Mouse (Mus musculus) heart, adult 18-20 months (tissue): ENCODE measurements around the gene Osbpl9. TPM values are rescaled to one million over a fixed set of nuclear protein-coding genes. Genes with fewer than 3 reads are reported as not detected.

ENCODE experiments used
- DNase-seq, 2 experiments: peaks; one replicate each; pipeline ENCODE4 v3.0.0; 2021 to 2022; ENCODE audit warnings: mixed read lengths in 1 of 2
- total RNA-seq, 2 experiments: library from RNA; stranded (reverse); gene quantifications; 2 replicates each; pipeline ENCODE4 v1.2.3; 2021

Osbpl9 gene
- total RNA-seq, 2 experiments from 2014 or later = 97.4 to 100 TPM

DNA sequence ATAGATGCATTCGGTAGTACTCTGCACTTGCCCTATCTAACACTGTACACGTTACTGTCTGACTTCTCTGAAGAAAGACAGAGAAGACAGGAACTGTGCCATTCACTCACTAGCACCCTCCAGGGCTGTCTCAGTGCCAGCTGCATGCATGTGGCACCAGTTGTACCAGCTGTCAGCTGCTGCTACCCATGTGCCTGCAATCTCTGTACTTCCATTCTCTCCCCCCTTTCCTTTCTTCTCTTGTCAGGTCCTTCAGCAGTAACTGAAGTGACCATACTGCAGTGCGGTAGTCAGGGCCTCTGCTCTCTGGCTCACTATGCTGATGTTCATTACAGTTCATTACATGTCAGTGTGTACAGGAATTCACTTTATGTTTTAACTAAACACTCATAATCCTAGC is 96.0 kb downstream of the Osbpl9 start:
- DNase-seq = peak; percentile 63 to 75

DNA sequence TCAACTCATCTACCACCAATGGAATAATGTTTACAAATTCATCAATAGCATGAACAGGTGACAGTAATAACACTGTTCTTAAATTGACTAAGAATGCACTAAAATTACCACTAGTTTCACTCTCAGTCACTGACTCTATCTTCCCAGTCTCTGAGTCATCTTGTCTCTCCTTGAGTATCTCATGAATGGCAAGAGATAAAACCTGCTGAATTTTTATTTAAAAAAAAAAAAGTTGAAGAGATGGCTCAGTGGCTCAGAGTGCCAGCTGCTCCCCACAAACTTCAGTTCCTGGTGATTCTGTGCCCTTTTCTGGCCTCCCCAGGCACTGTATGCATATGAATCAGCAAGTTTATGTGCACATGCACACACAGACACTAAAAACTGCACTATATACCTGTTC is 96.8 kb downstream of the Osbpl9 start:
- DNase-seq = no peak

- no peak for DNase-seq
Observed at GRCm38 (mm10) chr4:109103145-109103883, 98.8 kb downstream of the Osbpl9 start.

DNA sequence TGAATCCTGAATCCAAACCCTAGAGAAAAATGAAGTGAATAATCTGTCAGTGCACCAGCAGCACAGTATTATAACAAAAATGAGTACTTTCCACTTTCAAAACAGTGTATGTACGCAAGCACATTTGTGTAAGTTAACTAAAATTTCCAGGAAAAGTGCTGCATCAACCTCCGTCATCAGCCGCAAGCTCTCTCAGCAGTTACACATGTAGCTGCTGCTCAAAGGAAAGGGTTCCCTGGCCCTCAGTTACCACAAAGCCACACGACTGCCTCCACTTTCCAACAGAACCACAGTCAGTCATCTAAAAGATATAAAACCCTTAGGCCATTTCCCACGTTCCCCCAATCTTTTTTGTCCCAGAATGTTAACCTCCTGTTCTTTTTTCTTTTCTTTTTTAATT is 99.5 kb downstream of the Osbpl9 start:
- no peak for DNase-seq

DNA sequence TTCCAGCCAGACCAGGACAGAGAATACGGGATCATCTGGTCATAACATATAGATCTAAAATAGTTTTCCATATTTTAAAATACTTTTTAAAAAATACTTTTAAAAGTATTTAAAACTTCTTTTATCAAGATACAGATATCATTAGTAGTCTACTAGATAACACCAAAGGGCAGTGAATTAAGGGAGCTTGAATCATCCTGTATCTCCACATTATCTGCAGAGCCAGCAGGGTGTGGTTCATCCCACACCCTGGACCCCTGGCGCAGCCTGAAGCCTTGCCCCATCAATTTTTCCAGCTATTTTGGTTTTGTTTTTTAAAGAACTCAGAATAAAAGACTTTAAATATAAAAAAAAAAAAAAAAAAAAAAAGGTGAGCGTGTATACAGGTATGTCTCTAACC is 103.2 kb downstream of the Osbpl9 start:
- no peak for DNase-seq

GRCm38 (mm10) chr4:109094269-109094668 is 107.8 kb downstream of the Osbpl9 start:
- peak in 1 of 2 experiments; percentile 17 for DNase-seq

GRCm38 (mm10) chr4:109092344-109092743 is 109.7 kb downstream of the Osbpl9 start:
- DNase-seq = no peak

- DNase-seq = no peak
Observed at GRCm38 (mm10) chr4:109091241-109091777, 110.8 kb downstream of the Osbpl9 start.

DNA sequence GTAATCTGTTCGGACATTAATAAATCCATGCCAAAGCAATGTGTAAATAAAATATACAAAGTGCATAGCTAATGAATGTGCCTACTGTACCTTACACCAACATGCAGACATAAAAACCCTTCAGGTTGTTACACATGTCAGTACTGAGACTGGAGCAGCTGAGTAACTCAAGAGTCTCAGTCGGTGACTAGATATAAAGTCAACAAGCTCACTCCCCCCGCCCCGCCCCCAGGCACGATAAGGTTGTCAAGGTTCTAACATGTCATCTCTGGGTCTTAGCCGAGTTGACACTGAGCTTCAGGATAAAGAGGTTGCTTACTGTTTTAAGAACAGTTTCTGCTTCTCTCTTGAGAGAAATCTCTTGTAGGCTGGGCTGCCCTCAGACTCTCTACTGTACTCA is 112.1 kb downstream of the Osbpl9 start:
- no peak for DNase-seq

- no peak for DNase-seq
Observed at GRCm38 (mm10) chr4:109089171-109089570, 112.9 kb downstream of the Osbpl9 start.

GRCm38 (mm10) chr4:109080118-109080517 is 122.0 kb downstream of the Osbpl9 start:
- DNase-seq = no peak

GRCm38 (mm10) chr4:109079676-109080075 is 122.4 kb downstream of the Osbpl9 start:
- peak in 1 of 2 experiments; percentile 49 for DNase-seq

GRCm38 (mm10) chr4:109078941-109079340 is 123.1 kb downstream of the Osbpl9 start:
- no peak for DNase-seq

GRCm38 (mm10) chr4:109073296-109073695 is 128.8 kb downstream of the Osbpl9 start:
- no peak for DNase-seq

DNA sequence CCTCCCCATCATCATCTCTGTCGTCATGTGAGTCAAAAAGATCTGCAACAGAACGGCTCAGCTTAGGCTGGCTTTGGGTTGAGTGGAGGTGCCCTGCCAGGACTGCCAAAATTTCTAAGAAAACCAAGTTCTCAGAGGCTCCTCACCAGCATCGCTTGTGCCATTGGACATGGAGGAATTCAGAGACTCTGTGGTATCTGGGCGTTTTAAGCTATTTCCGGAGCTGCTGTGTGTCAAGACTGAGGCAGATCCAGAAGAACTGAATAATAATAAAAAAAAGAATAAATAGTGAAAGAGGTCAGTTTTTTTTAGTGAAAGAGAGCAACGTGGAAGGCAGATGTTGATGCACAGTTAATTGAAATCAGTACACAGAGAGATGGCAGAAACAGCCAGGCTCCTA is 129.2 kb downstream of the Osbpl9 start:
- no peak for DNase-seq

GRCm38 (mm10) chr4:109065714-109066113 is 136.4 kb downstream of the Osbpl9 start:
- DNase-seq = no peak

- no peak for DNase-seq
Observed at GRCm38 (mm10) chr4:109064941-109065340, 137.1 kb downstream of the Osbpl9 start.

DNA sequence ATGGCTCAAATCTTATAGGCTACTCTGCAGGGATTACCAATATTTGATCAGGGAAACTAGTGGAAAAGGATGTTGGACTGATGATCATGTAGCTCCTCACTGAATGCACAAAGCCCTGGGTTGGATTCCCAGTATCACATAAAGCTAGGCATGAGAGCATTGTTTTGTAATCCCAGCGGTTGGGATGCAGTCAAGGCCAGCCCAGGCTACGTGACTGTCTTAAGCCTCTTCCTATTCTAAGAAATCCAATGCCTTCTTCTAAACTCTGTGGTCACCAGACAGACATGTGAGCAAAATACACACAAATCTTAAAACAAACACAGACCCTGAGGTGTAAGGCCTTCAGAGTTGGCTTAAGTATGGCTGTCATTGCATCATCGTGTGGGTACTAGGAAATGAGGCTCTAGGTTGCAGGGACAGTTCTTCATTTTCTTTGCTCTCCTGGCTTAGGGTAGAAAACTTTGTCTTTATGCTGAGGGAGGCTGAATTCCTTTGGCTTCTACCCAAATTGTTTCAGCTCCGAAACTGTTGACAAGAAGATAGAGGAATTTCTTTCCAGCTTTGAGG is 142.7 kb downstream of the Osbpl9 start:
- DNase-seq = no peak

DNA sequence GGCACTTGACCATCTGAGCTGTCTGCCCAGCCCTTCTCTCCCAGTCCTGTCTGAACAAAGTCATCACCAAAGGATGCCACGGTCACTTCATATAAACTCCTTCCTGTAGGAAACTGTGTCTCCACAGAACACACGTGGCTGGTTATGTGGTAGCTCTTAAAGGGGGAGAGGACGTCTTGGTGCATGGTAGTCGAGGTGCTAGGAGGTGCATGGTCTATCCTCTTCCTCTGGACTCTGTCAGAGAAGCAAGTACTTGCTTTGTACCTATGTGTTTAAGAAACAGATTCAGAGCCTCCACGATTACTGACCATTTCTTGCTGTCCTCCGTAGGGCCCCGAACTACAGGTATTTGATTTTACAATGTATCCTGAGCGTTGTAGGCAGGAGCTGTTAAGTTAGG is 144.4 kb downstream of the Osbpl9 start:
- DNase-seq = no peak

DNA sequence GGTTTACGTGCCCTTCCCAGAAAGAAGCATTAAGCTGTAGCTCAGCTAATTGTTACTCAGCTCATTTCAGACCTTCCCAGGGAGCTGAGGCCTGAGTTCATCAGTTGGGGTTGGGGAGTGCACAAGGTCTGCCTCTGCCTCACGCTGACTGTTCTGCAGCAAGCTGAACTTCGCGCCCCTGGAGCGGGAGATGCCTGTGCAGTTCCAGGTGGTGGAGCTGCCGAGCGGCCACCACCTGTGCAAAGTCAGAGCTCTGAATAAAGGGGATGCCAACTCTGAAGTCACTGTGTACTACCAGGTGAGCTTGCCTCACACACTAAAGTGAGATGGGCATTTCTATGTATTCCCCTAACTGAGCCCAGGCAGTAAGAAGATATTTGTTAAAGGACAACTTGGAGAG is 145.7 kb downstream of the Osbpl9 start:
- DNase-seq = no peak

GRCm38 (mm10) chr4:109054003-109054402 is 148.1 kb downstream of the Osbpl9 start:
- DNase-seq = no peak

DNA sequence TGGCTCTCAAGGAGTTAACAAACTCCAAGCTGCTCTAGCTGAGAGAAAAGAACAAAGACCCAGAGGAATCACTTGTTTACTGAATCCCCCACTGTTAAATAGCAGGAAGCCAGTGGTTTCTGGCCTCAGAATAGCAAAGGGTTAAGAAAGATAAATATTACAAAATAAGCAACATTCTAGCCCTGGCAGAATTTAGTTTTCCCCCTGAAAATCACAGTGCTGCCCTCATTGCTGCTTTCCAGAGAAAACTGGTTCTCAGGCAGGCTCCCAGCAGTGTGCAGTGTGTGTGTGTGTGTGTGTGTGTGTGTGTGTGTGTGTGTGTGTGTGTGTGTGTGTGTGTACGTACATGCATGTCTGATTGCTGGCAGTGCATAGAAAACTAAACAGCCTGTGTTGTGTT is 149.8 kb downstream of the Osbpl9 start:
- DNase-seq = no peak

DNA sequence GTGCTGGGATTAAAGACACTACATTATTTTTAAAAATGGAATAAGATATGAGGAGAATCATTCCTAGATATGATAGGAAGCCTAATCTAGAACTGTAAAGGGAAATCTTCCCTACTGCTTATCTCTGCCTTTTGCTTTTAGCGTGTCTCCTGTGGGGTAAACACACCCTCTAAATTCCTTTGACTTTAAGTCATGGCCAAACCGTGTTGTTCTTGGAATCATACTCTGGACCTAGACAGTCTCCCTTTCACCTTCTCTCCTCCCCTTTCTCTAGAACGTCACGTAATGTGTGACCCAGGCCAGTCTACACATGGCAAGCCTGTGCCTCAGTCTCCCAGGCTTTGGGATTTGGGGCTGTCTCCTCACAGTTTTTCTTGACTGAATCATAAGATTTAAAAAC is 153.8 kb downstream of the Osbpl9 start:
- DNase-seq = peak in 1 of 2 experiments; percentile 39

DNA sequence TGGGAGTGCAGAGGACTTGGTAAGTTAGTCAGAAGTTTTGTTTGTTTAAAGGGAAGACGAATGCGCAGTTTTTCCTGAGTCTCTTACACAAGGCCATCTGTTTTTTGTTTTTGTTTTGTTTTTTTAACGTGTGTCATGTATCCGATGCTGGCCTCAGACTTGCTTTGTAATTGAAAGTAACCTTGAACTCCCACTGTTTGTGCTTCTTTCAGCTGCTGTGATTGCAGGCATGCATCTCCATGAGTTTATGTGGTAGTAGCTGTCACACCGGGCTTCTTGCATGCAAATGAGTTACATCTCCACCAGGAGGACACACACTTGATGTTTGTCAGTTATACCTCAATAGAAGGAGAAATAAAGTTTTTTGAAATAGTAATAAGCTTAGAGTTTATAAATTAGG is 158.3 kb downstream of the Osbpl9 start:
- DNase-seq = no peak
